Comparison of ENCODE assay signal across 11 mouse cellular contexts in the genomic region with DNA sequence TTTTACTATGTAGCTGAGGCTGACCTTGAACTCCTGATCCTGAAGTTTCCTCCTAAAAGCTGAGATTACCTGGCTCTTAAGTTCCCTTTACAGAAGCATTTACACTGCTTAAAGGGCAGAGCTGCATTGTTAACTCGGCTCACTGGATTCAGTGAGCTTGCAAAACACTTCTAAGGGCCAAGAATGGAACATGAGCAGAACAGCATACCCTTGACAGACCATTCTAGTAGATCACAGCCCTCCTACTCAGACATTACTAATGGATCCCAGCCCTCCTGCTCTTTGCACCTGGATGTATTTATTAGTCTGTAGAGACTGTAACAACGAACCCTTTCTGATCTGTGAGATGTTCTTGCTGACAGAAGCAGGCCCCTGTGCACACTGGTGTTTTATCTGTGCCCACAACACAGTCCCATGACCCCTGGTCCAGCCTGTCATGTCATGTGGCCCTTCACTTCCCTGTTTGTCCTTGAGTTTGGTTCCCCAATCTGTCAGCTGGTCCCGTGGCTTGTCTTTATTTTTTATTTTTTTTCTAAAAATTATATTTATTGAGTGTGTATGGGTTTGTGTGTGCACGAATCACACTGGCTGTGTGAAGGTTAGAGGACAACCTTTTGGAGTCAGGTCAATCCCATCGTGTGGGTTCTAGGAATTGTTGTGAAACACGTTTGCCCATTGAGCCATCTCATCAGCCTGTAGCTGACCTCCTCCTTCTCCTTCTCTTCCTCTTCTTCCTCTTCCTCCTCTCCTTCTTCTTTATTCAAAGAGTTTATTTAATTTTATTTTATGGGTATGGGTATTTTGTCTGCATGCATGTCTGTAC. TPM values are rescaled to one million over a fixed set of nuclear protein-coding genes. Genes with fewer than 3 reads are reported as not detected.
A peak's percentile ranks its signal among the peaks of the same experiment; 100 is the strongest.
DNase-seq lines count a peak whose midpoint lies in the region; ATAC-seq and TF ChIP-seq lines count a peak whose summit lies in the region.
"Had no signal": no experiment of that assay in that cellular context is flagged by ENCODE, and none has a peak within 500 bp of the region (broad histone marks: within the 10 kb centered on the region; RNA-seq: fewer than 3 reads in every experiment).

No protein-coding gene starts in this region.

- no peak overlapping the region for H3K4me2 ChIP-seq in intestine, embryonic 16.5 days (ENCODE audit: low read depth, low read length)
- no peak overlapping the region for H3K4me2 ChIP-seq in intestine, embryonic 15.5 days (replicated peaks)
- no peak overlapping the region for H3K4me2 ChIP-seq in intestine, postnatal 0 days (replicated peaks; ENCODE audit: low read depth)
- H3K4me2 ChIP-seq: lung, embryonic 15.5 days had no signal

- 69% methylated on average over 6 of the region's 6 CpGs for WGBS in intestine, embryonic 16.5 days
- 75% methylated on average over 6 of the region's 6 CpGs for WGBS in intestine, embryonic 15.5 days
- 49% methylated on average over 6 of the region's 6 CpGs for WGBS in intestine, postnatal 0 days

- ATAC-seq in intestine, embryonic 16.5 days: no peak
- ATAC-seq in intestine, embryonic 15.5 days: no peak
- ATAC-seq in intestine, postnatal 0 days: 0 out of 2 replicates have a peak, but pooled peaks have one; percentile 11

- TF ChIP-seq CTCF in intestine, postnatal 0 days (IDR thresholded peaks at IDR 0.05; ENCODE audit: low read depth): no peak

- no peaks in the 10 kb centered on the region for H3K36me3 ChIP-seq in intestine, embryonic 16.5 days (ENCODE audit: control insufficient read depth, insufficient read depth, low read length)
- peaks cover 9% of the 10 kb centered on the region; the same call in 1 of the 2 replicates for H3K36me3 ChIP-seq in intestine, embryonic 15.5 days
- peaks cover 37% of the 10 kb centered on the region for H3K36me3 ChIP-seq in intestine, postnatal 0 days (ENCODE audit: control insufficient read depth, insufficient read depth)

- H3K4me3 ChIP-seq in intestine, embryonic 16.5 days (ENCODE audit: low read length): no peak overlapping the region
- H3K4me3 ChIP-seq in intestine, embryonic 15.5 days (replicated peaks): no peak overlapping the region
- no peak overlapping the region for H3K4me3 ChIP-seq in intestine, postnatal 0 days (ENCODE audit: low read depth, low read length)
- H3K4me3 ChIP-seq: lung, embryonic 15.5 days had no signal

- intact Hi-C loops in left cerebral cortex, postnatal 4 days (cut with DNase I): no loop called here

- peaks cover 41% of the 10 kb centered on the region for H3K4me1 ChIP-seq in intestine, embryonic 16.5 days (ENCODE audit: control insufficient read depth, insufficient read depth, low read length)
- H3K4me1 ChIP-seq in intestine, embryonic 15.5 days (replicated peaks): peaks cover 35% of the 10 kb centered on the region
- H3K4me1 ChIP-seq in intestine, postnatal 0 days (replicated peaks; ENCODE audit: control insufficient read depth, insufficient read depth, low read length): peaks cover 12% of the 10 kb centered on the region

- H3K9me3 ChIP-seq in intestine, embryonic 16.5 days (ENCODE audit: control insufficient read depth, low read length): no peaks in the 10 kb centered on the region
- H3K9me3 ChIP-seq in intestine, embryonic 15.5 days: no peaks in the 10 kb centered on the region
- no peaks in the 10 kb centered on the region for H3K9me3 ChIP-seq in intestine, postnatal 0 days (ENCODE audit: control insufficient read depth)
- H3K9me3 ChIP-seq: lung, embryonic 15.5 days had no signal

- DNase-seq in 416B (ENCODE audit: low read depth): peak; percentile 42
- peak; percentile 22 for DNase-seq in MEL-GATA-1-ER (ENCODE audit: extremely low read depth, low read depth)
- no peak for DNase-seq in spleen, postnatal 10 days (ENCODE audit: low spot score in 2 of 2)
- DNase-seq in left cerebral cortex, postnatal 4 days: no peak
- DNase-seq: gastrocnemius, postnatal 10 days; kidney, adult 8-10 months had no signal

- no peaks in the 10 kb centered on the region for H3K27me3 ChIP-seq in intestine, embryonic 16.5 days (replicated peaks; ENCODE audit: control insufficient read depth, insufficient read depth, low read length)
- H3K27me3 ChIP-seq in intestine, embryonic 15.5 days (replicated peaks): no peaks in the 10 kb centered on the region
- H3K27me3 ChIP-seq in intestine, postnatal 0 days (replicated peaks; ENCODE audit: control insufficient read depth, insufficient read depth, low read length): no peaks in the 10 kb centered on the region
- H3K27me3 ChIP-seq: lung, embryonic 15.5 days had no signal

- H3K9ac ChIP-seq in intestine, embryonic 16.5 days (ENCODE audit: low read depth, low read length): no peak overlapping the region
- no peak overlapping the region for H3K9ac ChIP-seq in intestine, embryonic 15.5 days
- no peak overlapping the region for H3K9ac ChIP-seq in intestine, postnatal 0 days (ENCODE audit: low read depth, low read length)
- H3K9ac ChIP-seq: lung, embryonic 15.5 days had no signal

- 0 out of 2 replicates have a peak overlapping the region, but pooled peaks have one; percentile 5 for H3K27ac ChIP-seq in intestine, embryonic 16.5 days (ENCODE audit: low read length)
- H3K27ac ChIP-seq in intestine, embryonic 15.5 days: no peak overlapping the region
- H3K27ac ChIP-seq in intestine, postnatal 0 days (ENCODE audit: low read depth, low read length): peak overlapping the region; percentile 17; the same call in 1 of the 2 replicates
- H3K27ac ChIP-seq: lung, embryonic 15.5 days; stomach, postnatal 0 days had no signal

RNA-seq across cellular contexts. Expression of a gene that starts 32.3 kb away (rescaled TPM):
- 103 and 104 TPM in 2 replicates for polyA plus RNA-seq in intestine, embryonic 16.5 days (2015; fragmentation: Nextera tagmentation; extraction: Ambion mirVana)
- 78.0 and 87.9 TPM in 2 replicates for polyA plus RNA-seq in intestine, embryonic 15.5 days (2015; fragmentation: Nextera tagmentation; extraction: Ambion mirVana)
- polyA plus RNA-seq in intestine, postnatal 0 days (2015; fragmentation: Nextera tagmentation; extraction: Ambion mirVana): 109 and 127 TPM in 2 replicates
- 100 to 1,000 TPM; 214 to 227 TPM for total RNA-seq in left cerebral cortex, postnatal 4 days (2021)

Comparison
In these comparisons a context has a peak if more than half of its experiments do, and no peak if none do; other contexts are left out.
1. DNase-seq: peak in 416B (single experiment) and MEL-GATA-1-ER (single experiment); none in spleen, postnatal 10 days (0 of 2) and left cerebral cortex, postnatal 4 days (single experiment).